Mouse (Mus musculus): ENCODE results near the gene Cacnb1. TPM values are rescaled to one million over a fixed set of nuclear protein-coding genes. Genes with fewer than 3 reads are reported as not detected.

Gene Cacnb1
- polyA plus RNA-seq, 1 experiment from 2014 or later: 6.1 TPM

DNA sequence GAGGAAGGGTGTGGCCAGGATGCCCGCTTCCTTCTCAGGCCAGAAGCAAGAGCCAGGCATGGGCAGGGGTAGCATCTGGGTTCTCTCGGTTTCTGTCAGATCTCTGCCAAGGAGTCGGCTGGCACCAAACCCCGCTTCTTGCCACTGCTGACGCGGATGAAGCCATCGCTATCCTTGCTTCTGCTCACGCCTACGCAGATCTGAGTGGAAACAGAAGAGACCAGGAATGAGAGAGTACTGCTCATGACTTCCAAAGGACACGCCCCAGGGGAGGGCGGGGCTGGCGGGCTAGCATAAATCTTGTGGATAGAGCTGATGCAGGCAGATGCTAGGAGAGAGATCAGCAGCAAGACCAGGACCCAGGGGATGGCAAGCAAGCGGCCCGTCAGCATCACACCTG lies 15.0 kb upstream of the Cacnb1 start:
- Histone ChIP-seq H3K9me3 (replicated peaks) (no peaks in the 10 kb centered on the region), H3K9ac (no peak overlapping the region), H3K36me3 (no peaks in the 10 kb centered on the region), H3K4me2 (no peak overlapping the region), H3K27me3 (replicated peaks) (peaks cover 26% of the 10 kb centered on the region), H3K4me1 (replicated peaks) (peaks cover 26% of the 10 kb centered on the region), H3K27ac (ENCODE audit: poor library complexity, severe bottlenecking) (no peak overlapping the region), H3K4me3 (no peak overlapping the region)
- WGBS: 55% methylated on average over 14 of the region's 14 CpGs
- ATAC-seq (ENCODE audit: insufficient number of reproducible peaks, low FRiP score): no peak

DNA sequence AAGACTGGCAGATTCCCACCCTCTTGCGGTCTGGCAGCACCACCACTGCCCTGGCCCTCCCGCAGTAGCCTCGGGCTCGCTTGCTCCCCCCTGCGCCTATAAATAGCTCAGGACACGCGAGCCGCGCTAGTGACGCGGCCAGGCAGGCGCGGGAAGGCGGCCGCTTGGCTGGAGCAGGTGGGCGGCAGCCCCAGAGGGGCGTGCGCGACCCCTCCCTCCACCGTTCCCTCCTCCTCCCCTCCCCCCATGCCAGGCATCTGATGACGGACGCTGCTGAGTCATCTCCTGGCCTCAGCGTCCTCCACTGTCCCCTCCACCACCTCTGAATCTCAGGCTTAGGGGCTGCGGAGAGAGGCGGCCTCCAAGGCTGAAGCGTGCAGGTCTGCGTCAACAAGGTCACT lies 13.1 kb upstream of the Cacnb1 start:
- no peaks in the 10 kb centered on the region for H3K9me3 ChIP-seq (replicated peaks)
- H3K9ac ChIP-seq: peak overlapping the region; percentile 60
- H3K36me3 ChIP-seq: peaks cover 4% of the 10 kb centered on the region
- H3K27me3 ChIP-seq (replicated peaks): peaks cover 26% of the 10 kb centered on the region
- ATAC-seq (ENCODE audit: insufficient number of reproducible peaks, low FRiP score): peak; percentile 63
- H3K27ac ChIP-seq (ENCODE audit: poor library complexity, severe bottlenecking): no peak overlapping the region
- 0% methylated on average over 20 of the region's 27 CpGs for WGBS
- H3K4me3 ChIP-seq: peak overlapping the region; percentile 41
- H3K4me2 ChIP-seq: peak overlapping the region; percentile 86
- H3K4me1 ChIP-seq (replicated peaks): peaks cover 30% of the 10 kb centered on the region

DNA sequence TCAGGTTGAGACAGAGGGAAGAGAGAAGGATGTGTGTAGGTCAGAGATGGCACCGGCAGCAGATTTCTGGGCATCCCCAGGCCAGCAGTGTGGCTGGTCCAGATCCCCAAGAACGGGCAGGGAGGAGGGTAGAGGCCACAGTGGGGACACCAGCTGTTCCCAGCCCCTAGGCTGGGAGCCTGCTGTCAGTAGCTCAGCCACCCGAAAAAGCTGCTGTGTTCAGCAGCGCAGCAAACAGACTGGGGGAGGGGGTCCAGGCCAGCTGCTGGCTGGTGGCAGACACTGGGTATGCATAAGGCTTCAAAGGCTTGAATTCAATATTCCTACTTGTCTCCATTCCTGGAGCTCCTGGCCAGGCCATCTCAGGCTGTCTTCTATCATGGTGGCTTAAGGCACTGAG lies 12.0 kb upstream of the Cacnb1 start:
- H3K27me3 ChIP-seq (replicated peaks): peaks cover 26% of the 10 kb centered on the region
- no peak overlapping the region for H3K4me2 ChIP-seq
- 37% methylated on average over 4 of the region's 4 CpGs for WGBS
- no peak overlapping the region for H3K27ac ChIP-seq (ENCODE audit: poor library complexity, severe bottlenecking)
- H3K36me3 ChIP-seq: peaks cover 16% of the 10 kb centered on the region
- peaks cover 27% of the 10 kb centered on the region for H3K4me1 ChIP-seq (replicated peaks)
- H3K4me3 ChIP-seq: no peak overlapping the region
- no peak for ATAC-seq (ENCODE audit: insufficient number of reproducible peaks, low FRiP score)
- H3K9ac ChIP-seq: no peak overlapping the region
- no peaks in the 10 kb centered on the region for H3K9me3 ChIP-seq (replicated peaks)

DNA sequence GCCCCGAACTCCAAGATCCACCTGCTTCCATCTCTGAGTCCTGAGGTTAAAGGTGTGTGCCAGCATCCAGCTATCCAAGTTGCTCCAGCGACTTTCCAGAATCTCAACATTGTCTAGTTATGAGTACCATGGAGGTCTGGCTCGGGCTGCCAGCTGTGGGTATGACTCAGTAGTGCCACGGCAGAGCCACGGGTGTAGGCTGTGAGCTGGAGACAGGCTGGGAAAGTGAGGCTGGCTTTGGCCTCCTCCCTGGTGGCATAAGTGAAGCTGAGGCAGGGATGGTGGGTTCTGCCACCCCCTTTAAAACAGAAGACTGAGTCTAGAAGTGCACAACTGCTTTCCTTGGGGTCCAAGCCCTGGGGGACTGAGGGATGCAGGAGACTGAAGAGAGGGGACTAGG lies 11.2 kb upstream of the Cacnb1 start:
- Histone ChIP-seq H3K27ac (ENCODE audit: poor library complexity, severe bottlenecking) (no peak overlapping the region), H3K36me3 (peaks cover 24% of the 10 kb centered on the region), H3K4me3 (no peak overlapping the region), H3K9me3 (replicated peaks) (no peaks in the 10 kb centered on the region), H3K4me1 (replicated peaks) (peaks cover 27% of the 10 kb centered on the region), H3K4me2 (no peak overlapping the region), H3K27me3 (replicated peaks) (peaks cover 26% of the 10 kb centered on the region), H3K9ac (no peak overlapping the region)
- no peak for ATAC-seq (ENCODE audit: insufficient number of reproducible peaks, low FRiP score)
- 85% methylated on average over 5 of the region's 5 CpGs for WGBS

DNA sequence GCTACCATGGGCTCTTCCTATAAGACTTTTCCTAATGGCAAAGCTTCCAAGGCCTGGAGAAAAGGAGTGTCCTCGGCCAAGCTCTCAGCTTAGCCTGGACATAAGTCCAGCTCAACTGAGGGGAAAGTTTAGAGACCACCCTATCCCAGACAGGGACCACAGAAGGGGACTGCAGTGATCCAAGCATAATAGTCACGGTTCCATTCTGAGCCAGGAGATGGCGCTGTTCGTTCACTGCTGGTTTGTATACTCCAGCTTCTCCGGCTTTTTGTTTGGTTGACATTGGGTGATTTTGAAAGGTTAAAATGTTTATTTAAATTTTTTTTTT lies 8.6 kb upstream of the Cacnb1 start:
- Histone ChIP-seq H3K27ac (ENCODE audit: poor library complexity, severe bottlenecking) (peak overlapping the region; percentile 3; the same call in 1 of the 2 replicates), H3K36me3 (peaks cover 34% of the 10 kb centered on the region), H3K4me1 (replicated peaks) (peaks cover 29% of the 10 kb centered on the region), H3K9ac (no peak overlapping the region), H3K9me3 (replicated peaks) (no peaks in the 10 kb centered on the region), H3K27me3 (replicated peaks) (peaks cover 10% of the 10 kb centered on the region), H3K4me2 (no peak overlapping the region), H3K4me3 (no peak overlapping the region)
- no peak for ATAC-seq (ENCODE audit: insufficient number of reproducible peaks, low FRiP score)
- WGBS: 3% methylated on average over 5 of the region's 5 CpGs

DNA sequence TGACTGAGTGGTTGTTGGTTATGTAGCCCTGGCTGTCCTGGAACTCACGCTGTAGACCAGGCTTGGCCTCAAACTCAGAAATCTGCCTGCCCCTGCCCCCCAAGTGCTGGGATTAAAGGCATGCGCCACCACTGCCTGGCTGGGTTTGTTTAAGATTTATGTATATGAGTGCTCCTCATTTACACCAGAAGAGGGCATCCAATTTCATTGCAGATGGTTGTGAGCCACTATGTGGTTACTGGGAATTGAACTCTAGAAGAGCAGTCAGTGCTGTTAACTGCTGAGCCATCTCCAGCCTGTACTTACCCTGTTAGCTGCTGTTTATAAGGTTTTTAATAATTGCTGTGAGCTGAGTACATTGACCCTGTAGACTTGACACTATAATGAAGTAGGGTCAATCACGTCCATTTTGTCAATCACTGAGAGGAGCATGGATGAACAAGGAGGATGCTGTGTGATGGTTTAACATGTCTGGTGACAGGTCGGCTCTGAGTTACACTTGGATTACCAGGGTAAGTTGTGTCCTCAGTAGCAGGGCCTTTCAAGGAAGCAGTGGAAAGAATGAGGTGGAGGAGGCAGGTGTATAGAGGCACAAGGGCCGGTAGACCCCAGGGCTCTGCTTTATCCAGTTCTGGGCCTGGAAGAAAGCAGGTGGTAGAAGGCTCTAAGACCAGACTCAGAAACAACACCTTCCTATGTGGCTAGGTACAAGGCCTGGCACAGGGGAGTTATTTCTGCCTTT lies 8.0 kb upstream of the Cacnb1 start:
- Histone ChIP-seq H3K27me3 (replicated peaks) (peaks cover 7% of the 10 kb centered on the region; the same call in 1 of the 2 replicates), H3K9me3 (replicated peaks) (no peaks in the 10 kb centered on the region), H3K4me1 (replicated peaks) (peaks cover 26% of the 10 kb centered on the region), H3K27ac (ENCODE audit: poor library complexity, severe bottlenecking) (peak overlapping the region; percentile 3; the same call in 1 of the 2 replicates), H3K36me3 (peaks cover 34% of the 10 kb centered on the region), H3K4me3 (no peak overlapping the region), H3K4me2 (no peak overlapping the region), H3K9ac (no peak overlapping the region)
- ATAC-seq (ENCODE audit: insufficient number of reproducible peaks, low FRiP score): no peak
- 60% methylated on average over 5 of the region's 5 CpGs for WGBS

DNA sequence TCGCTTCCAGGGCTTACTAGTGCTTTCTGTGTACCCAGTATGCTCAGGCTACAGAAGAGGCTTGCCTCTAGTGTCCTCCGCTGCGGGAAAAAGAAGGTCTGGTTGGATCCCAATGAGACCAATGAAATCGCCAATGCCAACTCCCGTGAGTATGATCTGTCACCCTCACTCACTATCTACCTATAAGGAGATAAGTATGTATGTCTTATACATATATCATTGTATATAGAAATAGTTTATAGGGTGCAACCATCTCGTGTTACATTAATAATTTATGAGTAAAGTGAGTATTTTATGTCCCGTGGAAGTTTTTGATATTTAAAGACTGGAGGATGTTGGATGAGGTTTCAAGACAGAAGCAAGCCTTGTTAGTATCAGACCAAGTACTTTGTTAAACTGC lies 5.0 kb upstream of the Cacnb1 start:
- H3K36me3 ChIP-seq: peaks cover 34% of the 10 kb centered on the region
- H3K9me3 ChIP-seq (replicated peaks): no peaks in the 10 kb centered on the region
- WGBS: 24% methylated on average over 7 of the region's 7 CpGs
- H3K4me2 ChIP-seq: peak overlapping the region; percentile 93
- H3K9ac ChIP-seq: peak overlapping the region; percentile 99
- no peaks in the 10 kb centered on the region for H3K27me3 ChIP-seq (replicated peaks)
- H3K4me3 ChIP-seq: peak overlapping the region; percentile 99
- ATAC-seq (ENCODE audit: insufficient number of reproducible peaks, low FRiP score): no peak
- peak overlapping the region; percentile 96; the same call in 1 of the 2 replicates for H3K27ac ChIP-seq (ENCODE audit: poor library complexity, severe bottlenecking)
- H3K4me1 ChIP-seq (replicated peaks): peaks cover 20% of the 10 kb centered on the region

DNA sequence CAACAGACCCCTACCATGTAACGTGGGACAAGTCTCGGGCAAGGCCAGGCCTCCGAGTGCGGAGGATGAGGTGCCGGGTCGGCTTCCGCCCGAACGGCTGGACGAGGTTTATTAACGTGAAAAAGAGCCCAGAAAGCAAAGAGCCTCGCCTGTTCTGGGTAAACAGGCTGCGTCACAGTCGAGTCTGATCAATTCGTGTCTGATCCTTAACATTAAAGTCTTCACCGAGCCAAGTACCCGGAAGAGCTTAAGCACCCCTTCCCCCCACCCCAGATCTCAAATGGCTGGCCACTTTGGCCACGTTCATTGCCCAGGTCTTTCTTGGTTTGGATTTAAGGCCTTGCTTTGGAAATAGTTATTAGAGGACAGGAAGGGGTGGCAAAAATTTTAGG lies 4.5 kb upstream of the Cacnb1 start:
- Histone ChIP-seq H3K36me3 (peaks cover 34% of the 10 kb centered on the region), H3K4me1 (replicated peaks) (peaks cover 20% of the 10 kb centered on the region), H3K27me3 (replicated peaks) (no peaks in the 10 kb centered on the region), H3K9ac (peak overlapping the region; percentile 99), H3K4me2 (peak overlapping the region; percentile 93), H3K4me3 (peak overlapping the region; percentile 99), H3K9me3 (replicated peaks) (no peaks in the 10 kb centered on the region), H3K27ac (ENCODE audit: poor library complexity, severe bottlenecking) (peak overlapping the region; percentile 96)
- under 1% methylated on average over 18 of the region's 18 CpGs for WGBS
- no peak for ATAC-seq (ENCODE audit: insufficient number of reproducible peaks, low FRiP score)

DNA sequence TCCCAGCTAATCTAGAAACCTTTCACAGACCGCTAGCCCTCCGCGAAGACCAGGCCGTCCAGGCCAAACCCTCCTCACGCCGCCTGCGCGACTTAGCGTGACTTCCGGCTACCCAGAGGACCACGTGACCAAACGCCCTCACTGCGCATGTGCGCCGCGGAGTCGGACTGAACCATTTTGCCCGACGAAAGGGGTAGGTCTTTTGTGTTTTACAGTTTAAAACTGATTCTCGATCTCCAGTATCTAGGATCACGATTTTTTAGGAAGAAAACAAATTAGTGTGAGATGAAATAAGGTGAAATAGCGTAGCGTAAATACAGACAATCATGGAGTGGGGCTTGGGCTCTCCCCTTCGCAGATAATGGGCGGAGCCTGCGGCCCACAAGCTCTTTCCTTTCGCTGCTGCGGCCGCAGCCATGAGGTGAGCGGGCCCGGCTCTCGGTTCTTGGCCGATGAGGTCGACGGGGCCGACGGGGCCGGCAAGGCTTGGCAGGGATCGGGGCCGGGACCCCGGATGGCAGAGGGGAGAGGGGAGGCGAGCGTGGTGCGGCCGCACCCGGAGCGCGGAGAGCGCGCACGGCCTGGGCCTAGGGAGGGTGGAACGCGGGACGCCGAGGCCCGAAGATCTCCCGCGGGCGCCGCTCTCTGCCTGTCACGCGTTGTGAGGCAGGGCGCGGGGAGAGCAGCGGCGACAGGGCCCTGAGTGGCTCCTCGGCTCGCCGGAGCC lies 3.9 kb upstream of the Cacnb1 start, which contains the start of gene Rpl19:
Rpl19 (plus strand) TSS at position 141 of the 727 bp plus-strand sequence.
- Histone ChIP-seq H3K4me1 (replicated peaks) (peaks cover 18% of the 10 kb centered on the region), H3K27me3 (replicated peaks) (no peaks in the 10 kb centered on the region), H3K4me3 (peak within 1 kb of the TSS; percentile 99), H3K4me2 (peak within 1 kb of the TSS; percentile 93), H3K36me3 (peaks cover 34% of the 10 kb centered on the region), H3K9me3 (replicated peaks) (no peaks in the 10 kb centered on the region), H3K9ac (peak within 1 kb of the TSS; percentile 99), H3K27ac (ENCODE audit: poor library complexity, severe bottlenecking) (peak within 1 kb of the TSS; percentile 96)
- peak; percentile 86 for ATAC-seq (ENCODE audit: insufficient number of reproducible peaks, low FRiP score)
- WGBS: under 1% methylated on average over 69 of the region's 69 CpGs

DNA sequence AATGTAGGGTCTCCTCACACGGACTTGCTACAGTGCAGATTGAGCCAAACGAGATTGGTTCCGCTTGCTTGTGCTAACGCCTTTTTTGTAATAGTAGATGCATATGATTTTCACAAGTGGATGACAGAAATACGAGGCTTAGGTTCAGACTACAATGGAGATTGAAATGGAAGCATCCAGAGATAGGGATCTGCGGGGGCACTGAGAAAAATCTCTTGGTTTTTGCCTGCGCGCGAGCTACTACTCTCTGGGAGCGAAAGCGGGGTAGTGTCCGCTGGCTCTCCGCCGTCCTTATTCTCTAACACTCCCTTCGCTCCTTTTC lies 3.4 kb upstream of the Cacnb1 start:
- Histone ChIP-seq H3K27ac (ENCODE audit: poor library complexity, severe bottlenecking) (peak overlapping the region; percentile 96), H3K4me3 (peak overlapping the region; percentile 99), H3K9ac (peak overlapping the region; percentile 99), H3K27me3 (replicated peaks) (no peaks in the 10 kb centered on the region), H3K4me2 (peak overlapping the region; percentile 93), H3K4me1 (replicated peaks) (peaks cover 23% of the 10 kb centered on the region), H3K9me3 (replicated peaks) (no peaks in the 10 kb centered on the region), H3K36me3 (peaks cover 32% of the 10 kb centered on the region)
- no peak for ATAC-seq (ENCODE audit: insufficient number of reproducible peaks, low FRiP score)
- WGBS: 7% methylated on average over 15 of the region's 15 CpGs

DNA sequence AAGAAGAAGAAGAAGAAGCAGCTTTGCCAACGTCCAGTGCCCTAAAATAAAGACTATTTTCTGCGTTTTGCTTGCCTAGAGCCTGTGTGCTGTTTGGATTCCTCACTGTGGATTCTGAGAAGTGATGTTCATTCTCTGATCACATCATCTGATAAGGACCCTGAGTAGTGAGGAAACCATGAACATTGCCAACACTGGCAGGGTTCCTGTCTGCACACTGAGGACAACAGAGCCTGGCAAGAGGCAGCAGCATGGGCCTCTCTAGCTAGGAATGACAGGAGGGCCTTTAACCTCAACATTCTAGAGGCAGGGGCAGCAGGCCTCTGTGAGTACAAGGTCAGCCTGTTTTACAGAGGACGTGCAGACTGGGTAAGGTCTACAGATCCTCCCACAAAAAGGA lies 1.7 kb upstream of the Cacnb1 start:
- H3K4me1 ChIP-seq (replicated peaks): peaks cover 39% of the 10 kb centered on the region
- no peak overlapping the region for H3K27ac ChIP-seq (ENCODE audit: poor library complexity, severe bottlenecking)
- peaks cover 15% of the 10 kb centered on the region for H3K27me3 ChIP-seq (replicated peaks)
- no peak for ATAC-seq (ENCODE audit: insufficient number of reproducible peaks, low FRiP score)
- no peak overlapping the region for H3K4me3 ChIP-seq
- no peak overlapping the region for H3K9ac ChIP-seq
- peaks cover 15% of the 10 kb centered on the region for H3K36me3 ChIP-seq
- WGBS: 92% methylated on average over 3 of the region's 3 CpGs
- no peaks in the 10 kb centered on the region for H3K9me3 ChIP-seq (replicated peaks)
- no peak overlapping the region for H3K4me2 ChIP-seq
